Mouse (Mus musculus): ENCODE measurements at regions not wholly inside any gene's neighbourhood (a gene's known extent, or its start where the extent isn't known, plus 50 kb on each side); places are given as distances from the start of the nearest gene placed in this dataset.

DNA sequence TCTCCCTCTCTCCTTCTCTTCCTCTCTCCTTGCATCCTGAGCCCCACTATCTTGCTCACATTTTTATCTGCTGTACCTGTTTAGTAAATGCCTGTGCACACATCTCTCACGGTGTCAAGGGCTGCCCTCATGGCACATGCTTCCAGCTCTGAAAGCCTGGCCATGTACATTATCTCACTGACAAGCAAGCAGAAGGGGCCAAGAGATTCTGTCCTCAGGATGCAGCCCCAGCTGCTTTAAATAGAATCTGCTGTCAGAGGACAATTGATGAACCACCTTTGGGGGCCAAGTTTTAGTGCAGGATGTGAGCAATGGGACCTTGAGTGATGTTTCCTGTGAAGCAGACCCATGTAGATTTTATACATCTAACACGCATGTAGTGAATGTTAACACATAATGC, 145.9 kb downstream of the BC067074 start:
- no peaks in the 10 kb centered on the region; the same call in 1 of the 2 replicates for H3K27me3 ChIP-seq (replicated peaks)
- no peak overlapping the region for H3K27ac ChIP-seq
- peaks cover 12% of the 10 kb centered on the region; the same call in 1 of the 2 replicates for H3K4me1 ChIP-seq
- H3K36me3 ChIP-seq = no peaks in the 10 kb centered on the region
- ATAC-seq = no peak
- 20% methylated on average over 2 of the region's 2 CpGs for WGBS (ENCODE audit: insufficient replicate concordance)
- H3K9ac ChIP-seq = no peak overlapping the region
- H3K4me2 ChIP-seq = no peak overlapping the region
- no peak overlapping the region for H3K4me3 ChIP-seq
- no peaks in the 10 kb centered on the region for H3K9me3 ChIP-seq (replicated peaks)

- H3K9me3 ChIP-seq (replicated peaks) = no peaks in the 10 kb centered on the region
- H3K9ac ChIP-seq = no peak overlapping the region
- no peak overlapping the region for H3K4me2 ChIP-seq
- no peak for ATAC-seq
- peaks cover 12% of the 10 kb centered on the region; the same call in 1 of the 2 replicates for H3K4me1 ChIP-seq
- no peaks in the 10 kb centered on the region for H3K27me3 ChIP-seq (replicated peaks)
- no peak overlapping the region for H3K27ac ChIP-seq
- H3K4me3 ChIP-seq = no peak overlapping the region
- 48% methylated on average over 3 of the region's 3 CpGs for WGBS (ENCODE audit: insufficient replicate concordance)
- H3K36me3 ChIP-seq = no peaks in the 10 kb centered on the region
Measured at GRCm38 (mm10) chr13:113436288-113436687, 143.3 kb downstream of the BC067074 start.

GRCm38 (mm10) chr13:113435117-113435516, 142.2 kb downstream of the BC067074 start:
- no peaks in the 10 kb centered on the region for H3K36me3 ChIP-seq
- peaks cover 12% of the 10 kb centered on the region; the same call in 1 of the 2 replicates for H3K4me1 ChIP-seq
- WGBS (ENCODE audit: insufficient replicate concordance) = 57% methylated on average over 4 of the region's 4 CpGs
- H3K27me3 ChIP-seq (replicated peaks) = no peaks in the 10 kb centered on the region
- no peak overlapping the region for H3K9ac ChIP-seq
- no peak overlapping the region for H3K27ac ChIP-seq
- ATAC-seq = no peak
- no peak overlapping the region for H3K4me2 ChIP-seq
- H3K9me3 ChIP-seq (replicated peaks) = no peaks in the 10 kb centered on the region
- H3K4me3 ChIP-seq = no peak overlapping the region

GRCm38 (mm10) chr13:113433456-113433855, 140.5 kb downstream of the BC067074 start:
- peaks cover 5% of the 10 kb centered on the region; the same call in 1 of the 2 replicates for H3K4me1 ChIP-seq
- H3K4me2 ChIP-seq = no peak overlapping the region
- H3K36me3 ChIP-seq = no peaks in the 10 kb centered on the region
- no peak for ATAC-seq
- WGBS (ENCODE audit: insufficient replicate concordance) = 14% methylated on average over 5 of the region's 5 CpGs
- no peaks in the 10 kb centered on the region for H3K9me3 ChIP-seq (replicated peaks)
- no peak overlapping the region for H3K4me3 ChIP-seq
- H3K27ac ChIP-seq = no peak overlapping the region; the same call in 1 of the 2 replicates
- no peaks in the 10 kb centered on the region for H3K27me3 ChIP-seq (replicated peaks)
- no peak overlapping the region for H3K9ac ChIP-seq

DNA sequence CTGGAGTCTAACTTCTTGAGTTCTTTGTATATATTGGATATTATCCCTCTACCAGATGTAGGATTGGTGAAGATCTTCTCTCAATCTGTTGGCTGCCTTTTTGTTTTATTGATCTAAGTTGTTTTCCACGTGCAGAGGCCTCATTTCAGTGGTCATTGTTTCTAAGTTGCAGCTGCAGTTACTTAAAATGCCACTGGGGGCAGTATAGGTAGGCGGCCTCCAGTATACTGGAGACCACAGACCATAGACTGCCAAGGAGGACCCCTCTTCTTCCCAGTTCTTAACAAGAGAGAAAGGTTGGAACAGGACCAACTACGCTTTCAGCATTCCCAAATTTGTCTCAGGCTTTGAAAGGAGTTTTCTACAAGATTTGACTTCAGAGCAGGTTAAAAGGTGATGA, 136.7 kb downstream of the BC067074 start:
- Histone ChIP-seq H3K27me3 (replicated peaks) (no peaks in the 10 kb centered on the region), H3K27ac (no peak overlapping the region), H3K9me3 (replicated peaks) (no peaks in the 10 kb centered on the region), H3K4me2 (no peak overlapping the region), H3K4me3 (no peak overlapping the region), H3K9ac (no peak overlapping the region), H3K36me3 (no peaks in the 10 kb centered on the region), H3K4me1 (no peaks in the 10 kb centered on the region)
- WGBS (ENCODE audit: insufficient replicate concordance) = 23% methylated on average over 3 of the region's 3 CpGs
- no peak for ATAC-seq
